In the genomic region with DNA sequence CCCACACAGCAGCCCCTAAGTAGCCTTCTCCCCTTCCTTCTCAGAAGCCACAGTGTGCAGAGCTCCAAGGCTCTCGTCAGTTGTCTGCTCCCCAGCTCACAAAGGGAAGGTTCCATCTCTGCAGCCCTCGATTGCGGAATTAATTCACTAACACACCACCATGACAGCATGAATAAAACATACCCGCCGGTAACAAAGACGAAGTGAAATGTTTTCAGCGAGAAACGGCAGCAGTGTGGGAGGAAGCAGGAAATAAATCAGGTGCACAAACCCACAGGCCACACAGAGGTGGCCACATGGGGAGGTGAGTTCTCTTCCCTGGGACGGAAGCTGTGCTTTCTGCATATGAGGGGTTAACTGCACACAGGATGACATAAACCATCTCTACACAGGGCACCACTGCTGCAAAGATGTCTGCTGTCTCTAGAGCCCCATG, we compare ENCODE assay signal across 10 mouse cellular contexts. TPM values are rescaled to one million over a fixed set of nuclear protein-coding genes. Genes with fewer than 3 reads are reported as not detected.
DNase-seq lines count a peak whose midpoint lies in the region; ATAC-seq lines count a peak whose summit lies in the region.
"Had no signal": no experiment of that assay in that cellular context is flagged by ENCODE, and none has a peak within 500 bp of the region (broad histone marks: within the 10 kb centered on the region; RNA-seq: fewer than 3 reads in every experiment).

No protein-coding gene starts in this region.

- peak; percentile 35 to 50 for DNase-seq in CD8-positive naive resting alpha-beta T cell, adult 2 months (ENCODE audit: low read depth in 2 of 2, low spot score in 2 of 2)
- peak; percentile 52 for DNase-seq in hindbrain, embryonic 14.5 days (ENCODE audit: low spot score)
- peak; percentile 30 for DNase-seq in neural tube, embryonic 10.5 days (ENCODE audit: extremely low spot score, low spot score)
- DNase-seq in gastrocnemius, postnatal 4 days (ENCODE audit: low spot score in 2 of 2), result no peak
- DNase-seq in layer of hippocampus, adult 9-10 months (ENCODE audit: low spot score), result no peak
- no peak for DNase-seq in urinary bladder, adult 18-20 months (ENCODE audit: low spot score in 2 of 2)
- DNase-seq in lung, postnatal 10 days, result no peak
- DNase-seq: cerebellum, adult 9-10 months; gastrocnemius, postnatal 36 days had no signal

- no peaks in the 10 kb centered on the region for H3K36me3 ChIP-seq in hindbrain, embryonic 14.5 days (replicated peaks; ENCODE audit: control insufficient read depth, insufficient read depth)

- peak overlapping the region; percentile 41 for H3K4me2 ChIP-seq in hindbrain, embryonic 14.5 days (replicated peaks)

- ATAC-seq in common myeloid progenitor, adult 5-6 weeks (replicated peaks; ENCODE audit: low read depth, poor library complexity, severe bottlenecking), result peak; percentile 70
- ATAC-seq in hindbrain, embryonic 14.5 days (ENCODE audit: low FRiP score), result peak; percentile 80

- H3K9ac ChIP-seq in hindbrain, embryonic 14.5 days, result peak overlapping the region; percentile 50

- WGBS in hindbrain, embryonic 14.5 days, result 10% methylated on average over 9 of the region's 9 CpGs

- H3K27me3 ChIP-seq in hindbrain, embryonic 14.5 days (ENCODE audit: control insufficient read depth, insufficient read depth, low read length), result no peaks in the 10 kb centered on the region

- peak overlapping the region; percentile 60 for H3K27ac ChIP-seq in hindbrain, embryonic 14.5 days

- no peaks in the 10 kb centered on the region for H3K9me3 ChIP-seq in hindbrain, embryonic 14.5 days (ENCODE audit: control insufficient read depth, low read length)

- H3K4me3 ChIP-seq in hindbrain, embryonic 14.5 days (replicated peaks; ENCODE audit: low read length), result peak overlapping the region; percentile 7; the same call in 1 of the 2 replicates

- H3K4me1 ChIP-seq in hindbrain, embryonic 14.5 days (replicated peaks; ENCODE audit: control insufficient read depth, insufficient read depth, low read length), result no peaks in the 10 kb centered on the region; the same call in 1 of the 2 replicates

RNA-seq across cellular contexts. Expression of a gene that starts 6.5 kb away (rescaled TPM):
- total RNA-seq in common myeloid progenitor, adult 5-6 weeks (2017), result 10.1 and 15.4 TPM in 2 replicates
- polyA plus RNA-seq in hindbrain, embryonic 14.5 days (2014; fragmentation: Nextera tagmentation; extraction: Ambion mirVana), result 15.3 and 16.1 TPM in 2 replicates
- 10 to 100 TPM; 27.8 to 30.2 TPM for total RNA-seq in gastrocnemius, postnatal 4 days (2021)

Comparison
In these comparisons a context has a peak if more than half of its experiments do, and no peak if none do; other contexts are left out.
1. DNase-seq: peak in CD8-positive naive resting alpha-beta T cell, adult 2 months (2 of 2), hindbrain, embryonic 14.5 days (single experiment) and neural tube, embryonic 10.5 days (single experiment); none in gastrocnemius, postnatal 4 days (0 of 2), layer of hippocampus, adult 9-10 months (single experiment), urinary bladder, adult 18-20 months (0 of 2) and lung, postnatal 10 days (single experiment).